Mouse (Mus musculus) liver, adult 2 months (tissue): ENCODE results near the gene Ttll2. TPM values are rescaled to one million over a fixed set of nuclear protein-coding genes. Genes with fewer than 3 reads are reported as not detected.
"Not testable (repeated sequence)": the region's sequence is repeated elsewhere in the genome, so short reads cannot be mapped to it uniquely, and the experiment has no call there.

Experiments used
- DNase-seq: peaks from one replicate; pipeline ENCODE4 v3.0.0-alpha.2; 2011; ENCODE audit warnings: low read depth, low spot score; ENCODE audit errors: extremely low read depth
- H3K27ac ChIP-seq: fragments of 200-500 bp; replicated peaks from 2 replicates; pipeline ENCODE4 v1.5.1; 2012; ENCODE audit warnings: low read depth, mild to moderate bottlenecking, control low read depth, inconsistent platforms, low read length; ENCODE audit not compliant: insufficient read depth
- H3K27me3 ChIP-seq: fragments of 200-500 bp; 2 replicates; pipeline ENCODE4 v1.6.1; 2012; ENCODE audit warnings: mild to moderate bottlenecking, moderate library complexity, low read length, inconsistent platforms; ENCODE audit not compliant: control insufficient read depth, insufficient read depth
- H3K36me3 ChIP-seq: fragments of 200-500 bp; 2 replicates; pipeline ENCODE4 v1.6.1; 2012; ENCODE audit warnings: low read length, inconsistent platforms; ENCODE audit not compliant: control insufficient read depth, insufficient read depth
- H3K4me1 ChIP-seq: fragments of 200-500 bp; 2 replicates; pipeline ENCODE4 v1.6.1; 2011; ENCODE audit warnings: low read length; ENCODE audit not compliant: control insufficient read depth, insufficient read depth
- H3K4me3 ChIP-seq: fragments of 200-500 bp; 2 replicates; pipeline ENCODE4 v1.5.1; 2011; ENCODE audit warnings: low read depth, mild to moderate bottlenecking, control low read depth, low read length, moderate library complexity; ENCODE audit not compliant: insufficient read depth
- H3K79me2 ChIP-seq: fragments of 200-500 bp; 2 replicates; pipeline ENCODE4 v1.6.1; 2012; ENCODE audit warnings: inconsistent platforms, mild to moderate bottlenecking, low read length, moderate library complexity; ENCODE audit not compliant: control insufficient read depth, insufficient read depth
- H3K9ac ChIP-seq: fragments of 200-500 bp; 2 replicates; pipeline ENCODE4 v1.6.1; 2012; ENCODE audit warnings: low read depth, mild to moderate bottlenecking, control low read depth, inconsistent platforms, low read length
- WGBS: fragments of 180-500 bp; shearing (Covaris S2); methylation state at CpG from one replicate; pipeline ENCODE4 v1.1.7; 2018; 5-methylcytosine and 5-hydroxymethylcytosine counted together
- polyA plus RNA-seq: library from polyadenylated mRNA; depleted of rRNA; stranded (reverse); fragments of >200 nt; gene quantifications from 2 replicates; pipeline ENCODE4 v1.2.3, GENCODE M21; 2012
- total RNA-seq: library from RNA; depleted of rRNA; stranded (reverse); fragments of >200 nt; gene quantifications from 2 replicates; pipeline ENCODE4 v1.2.3, GENCODE M21; 2014

The Ttll2 gene
- total and polyA plus RNA-seq, 2 experiments: 0.07 TPM; not detected in 1

DNA sequence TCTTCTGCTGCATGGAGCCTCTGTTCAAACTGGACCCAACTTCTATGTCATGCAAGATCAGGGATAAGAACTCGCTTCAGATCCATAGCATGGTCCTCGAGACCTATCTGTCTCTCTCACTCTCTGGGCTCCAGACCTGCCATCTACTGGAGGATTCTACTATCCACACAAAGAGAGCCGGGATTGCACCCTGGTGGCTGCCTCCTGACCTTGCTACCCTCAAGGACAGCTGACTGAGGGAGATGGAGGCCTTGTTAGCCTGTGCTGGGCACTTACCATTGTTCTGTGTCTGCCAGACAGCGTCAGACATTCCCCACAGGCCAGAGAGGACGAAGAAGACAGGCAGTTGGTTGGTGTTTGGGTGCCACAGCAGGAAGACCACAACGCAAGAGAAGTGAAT, 16.9 kb upstream of the Ttll2 start:
- H3K27ac ChIP-seq, H3K9ac ChIP-seq, H3K27me3 ChIP-seq, DNase-seq, H3K4me3 ChIP-seq, H3K4me1 ChIP-seq, H3K79me2 ChIP-seq, H3K36me3 ChIP-seq: not testable (repeated sequence)
- 82% methylated on average over 6 of the region's 6 CpGs for WGBS

DNA sequence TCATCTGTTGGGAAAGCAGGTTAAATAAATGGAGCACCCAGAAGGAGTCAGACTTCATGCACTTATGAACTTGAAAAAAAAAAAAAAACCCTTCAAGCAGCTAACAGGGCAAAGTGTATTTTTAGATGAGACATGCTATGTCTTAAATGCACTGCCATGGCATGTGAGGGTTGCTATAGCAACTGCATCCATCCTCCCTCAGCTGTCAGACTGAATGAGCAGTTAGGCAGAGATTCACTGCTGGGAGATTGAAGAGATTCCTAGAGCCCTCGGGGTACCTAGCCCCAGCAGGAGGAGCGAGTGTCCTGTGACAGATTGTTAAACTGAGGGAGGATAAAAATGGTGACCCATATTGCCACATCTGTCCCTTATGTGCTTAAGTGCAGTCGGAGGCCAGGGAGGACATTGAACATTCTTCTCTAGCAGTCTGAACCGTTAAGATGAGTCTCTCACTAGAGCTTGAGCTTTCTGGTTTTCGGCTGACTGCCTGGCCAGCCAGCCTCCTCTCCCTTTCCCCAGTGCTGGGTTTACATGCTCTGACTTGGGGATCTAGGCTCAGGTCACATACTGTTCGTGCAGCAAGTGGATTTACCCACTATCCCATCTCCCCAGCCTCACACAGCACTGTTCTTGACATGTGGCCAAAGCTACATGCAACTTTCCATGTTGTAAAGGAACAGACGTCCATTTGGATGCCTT, 14.3 kb upstream of the Ttll2 start:
- not testable (repeated sequence) for H3K9ac ChIP-seq, H3K4me3 ChIP-seq, H3K27me3 ChIP-seq, H3K27ac ChIP-seq, H3K36me3 ChIP-seq, DNase-seq, H3K4me1 ChIP-seq, H3K79me2 ChIP-seq
- 69% methylated on average over 5 of the region's 7 CpGs for WGBS

DNA sequence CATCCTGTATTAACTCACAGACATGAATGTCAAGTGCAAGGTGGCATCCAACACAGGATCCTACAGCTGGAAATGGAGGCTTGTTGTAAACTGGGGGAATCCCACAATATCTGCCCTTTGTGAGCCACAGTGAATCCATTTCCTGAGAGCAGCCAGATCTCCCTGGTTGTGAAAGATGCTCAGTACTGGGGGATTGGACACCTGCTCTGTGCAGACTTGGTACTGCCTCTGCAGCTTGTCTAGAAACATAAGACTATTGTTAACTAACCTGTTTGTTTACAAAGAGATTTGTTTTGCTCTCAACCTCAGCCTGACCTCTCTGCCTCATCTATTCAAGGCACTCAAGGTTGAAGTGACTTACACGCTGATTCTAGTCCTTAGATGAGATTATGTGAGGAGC, 13.8 kb upstream of the Ttll2 start:
- not testable (repeated sequence) for H3K36me3 ChIP-seq, H3K4me1 ChIP-seq, H3K4me3 ChIP-seq, DNase-seq, H3K27me3 ChIP-seq, H3K79me2 ChIP-seq, H3K9ac ChIP-seq, H3K27ac ChIP-seq
- WGBS: no CpG with 5 or more reads among the region's 1 CpGs

DNA sequence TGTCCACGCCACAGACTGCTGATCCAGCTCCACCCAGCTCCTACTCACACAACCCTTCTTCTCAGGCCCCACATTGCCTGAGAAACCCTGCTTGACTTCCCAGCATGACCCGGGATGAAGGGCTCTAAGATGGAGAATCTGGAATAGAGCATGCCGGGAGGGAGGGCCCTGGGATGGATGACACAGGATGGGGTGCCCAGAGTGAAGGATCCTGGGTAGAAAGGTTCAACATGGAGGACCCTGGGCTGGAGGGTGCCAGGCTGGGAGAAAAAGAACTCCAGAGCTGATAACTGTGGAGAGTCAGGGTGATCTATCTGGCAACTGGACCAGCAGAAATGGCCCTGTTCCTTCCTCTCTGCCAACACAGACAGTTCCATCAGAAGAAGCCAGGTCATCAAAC, 13.1 kb upstream of the Ttll2 start:
- H3K4me1 ChIP-seq, H3K4me3 ChIP-seq, H3K9ac ChIP-seq, H3K36me3 ChIP-seq, H3K27me3 ChIP-seq, H3K79me2 ChIP-seq, DNase-seq, H3K27ac ChIP-seq: not testable (repeated sequence)
- 100% methylated on average over 1 of the region's 3 CpGs for WGBS

DNA sequence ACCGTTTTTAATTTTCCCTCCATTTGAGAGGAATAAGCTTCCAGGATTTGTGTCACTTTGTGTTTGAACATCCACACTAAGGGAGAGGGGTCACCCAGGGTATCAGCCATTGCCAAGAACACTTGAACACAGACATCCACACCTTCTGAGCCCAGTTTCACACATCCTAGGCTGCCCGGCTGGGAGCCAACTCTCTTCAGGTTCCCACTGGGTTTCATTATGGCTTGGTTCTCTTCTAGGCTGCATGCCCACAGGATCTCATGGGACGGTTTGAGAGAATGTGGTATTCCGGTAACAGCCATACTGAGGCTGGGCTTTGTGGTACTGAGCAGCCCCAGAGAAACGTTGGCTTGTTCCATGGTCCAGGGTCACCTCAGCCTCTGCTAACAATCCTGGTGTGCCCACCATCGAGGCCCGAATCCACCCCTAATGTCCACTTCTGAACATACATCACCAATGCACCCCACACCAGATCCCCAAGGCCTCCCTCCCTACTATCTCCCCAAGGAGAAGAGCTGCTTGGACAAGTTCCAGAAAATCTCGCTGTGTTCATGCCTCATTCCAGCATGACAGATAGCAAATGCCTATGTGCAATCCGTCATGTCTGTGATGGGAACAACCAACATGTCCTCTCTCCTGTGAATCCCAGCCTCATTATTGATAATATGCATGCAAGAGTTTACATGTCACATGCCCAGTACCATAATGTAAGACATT, 8.4 kb upstream of the Ttll2 start:
- H3K4me3 ChIP-seq, H3K27ac ChIP-seq, H3K4me1 ChIP-seq, H3K27me3 ChIP-seq, DNase-seq, H3K36me3 ChIP-seq, H3K9ac ChIP-seq, H3K79me2 ChIP-seq: not testable (repeated sequence)
- WGBS: 91% methylated on average over 9 of the region's 9 CpGs

DNA sequence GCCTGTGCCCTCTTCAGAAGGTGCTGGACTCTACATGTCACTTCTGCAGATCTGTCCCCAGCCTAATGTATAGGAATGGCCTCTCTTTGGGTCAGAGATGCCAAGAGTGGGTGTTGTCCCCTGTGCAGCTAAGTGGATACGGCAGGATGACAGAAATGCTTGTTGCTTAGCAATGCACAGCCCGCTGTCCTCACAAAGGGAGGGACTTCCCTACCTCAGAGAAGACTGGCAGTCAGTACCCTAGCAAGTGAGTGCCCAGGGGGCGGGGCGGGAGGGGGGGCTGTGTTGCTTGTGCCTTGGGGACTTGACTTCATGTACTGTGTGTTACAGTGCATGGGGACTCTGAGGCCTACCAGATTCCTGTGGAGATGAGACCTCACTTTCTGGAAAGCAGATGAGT, 7.3 kb upstream of the Ttll2 start:
- not testable (repeated sequence) for H3K79me2 ChIP-seq, H3K9ac ChIP-seq, H3K4me1 ChIP-seq, DNase-seq, H3K27ac ChIP-seq, H3K36me3 ChIP-seq, H3K27me3 ChIP-seq, H3K4me3 ChIP-seq
- 94% methylated on average over 4 of the region's 4 CpGs for WGBS

DNA sequence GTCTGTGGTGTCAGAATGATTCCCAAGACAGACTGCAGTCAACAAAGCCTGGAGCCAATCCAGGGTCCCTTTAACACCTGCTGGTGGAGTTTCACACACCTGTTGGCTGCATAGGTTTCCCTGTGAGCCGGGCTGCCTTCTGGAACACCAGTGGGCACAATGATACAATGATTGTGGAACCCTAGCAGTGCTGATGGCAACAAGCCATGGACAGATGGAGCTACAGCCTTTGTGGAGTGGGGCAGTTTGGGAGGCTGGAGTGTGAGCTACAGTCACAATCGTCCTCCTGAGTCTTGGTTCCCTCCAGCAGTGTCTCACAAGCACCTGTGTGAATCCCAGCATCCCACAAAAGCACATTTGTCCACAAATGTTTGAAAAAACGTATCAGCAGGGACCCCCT, 3.7 kb downstream of the Ttll2 start:
- not testable (repeated sequence) for H3K4me3 ChIP-seq, H3K27ac ChIP-seq, H3K79me2 ChIP-seq, H3K27me3 ChIP-seq, H3K4me1 ChIP-seq, DNase-seq, H3K36me3 ChIP-seq, H3K9ac ChIP-seq
- WGBS: 63% methylated on average over 2 of the region's 3 CpGs

DNA sequence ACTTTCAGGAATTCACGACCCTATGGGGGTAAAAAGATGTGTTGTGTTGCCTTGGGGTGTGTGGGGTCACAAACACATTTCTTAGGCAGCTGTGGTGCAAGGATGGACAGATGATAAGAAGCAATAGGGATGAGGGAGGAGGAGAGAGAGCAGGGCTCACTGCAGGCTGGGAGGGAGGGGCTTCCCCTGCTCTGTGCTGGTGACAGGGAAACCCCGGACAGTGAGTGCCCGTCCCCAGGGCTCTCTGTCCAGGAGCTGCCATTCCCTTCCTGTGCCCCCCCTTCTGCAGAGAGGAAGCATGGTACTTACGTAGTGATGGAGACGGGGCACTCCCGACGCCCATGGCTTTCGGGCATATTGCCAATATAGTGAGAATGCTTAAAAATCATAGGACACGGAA, 15.1 kb downstream of the Ttll2 start:
- not testable (repeated sequence) for DNase-seq, H3K27ac ChIP-seq, H3K4me1 ChIP-seq, H3K36me3 ChIP-seq, H3K4me3 ChIP-seq, H3K9ac ChIP-seq, H3K27me3 ChIP-seq, H3K79me2 ChIP-seq
- 61% methylated on average over 9 of the region's 9 CpGs for WGBS

DNA sequence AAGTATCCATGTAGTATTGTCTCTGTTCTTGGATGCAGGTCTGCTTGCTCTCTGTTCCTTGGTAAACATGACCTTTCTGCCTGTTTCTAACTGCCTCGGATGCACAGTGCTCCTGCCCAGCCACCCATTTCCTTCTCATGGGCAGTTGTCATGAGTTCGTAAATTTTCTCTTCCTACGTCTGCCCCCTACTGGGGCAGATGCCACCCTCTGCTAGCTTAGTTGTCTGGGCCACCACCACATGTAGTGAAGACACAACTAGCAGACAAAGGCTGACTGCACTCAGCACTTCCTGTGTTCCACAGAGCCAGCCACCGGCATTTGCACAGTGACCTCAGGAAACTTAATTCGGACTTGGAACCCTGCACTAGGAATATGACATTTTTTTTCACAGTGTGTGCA, 19.8 kb downstream of the Ttll2 start:
- H3K27me3 ChIP-seq, H3K4me3 ChIP-seq, H3K4me1 ChIP-seq, H3K9ac ChIP-seq, H3K36me3 ChIP-seq, H3K27ac ChIP-seq, H3K79me2 ChIP-seq, DNase-seq: not testable (repeated sequence)
- 49% methylated on average over 3 of the region's 5 CpGs for WGBS
